Mouse (Mus musculus): ENCODE results near the gene Hoxc12. TPM values are rescaled to one million over a fixed set of nuclear protein-coding genes. Genes with fewer than 3 reads are reported as not detected.

The Hoxc12 gene
- polyA plus RNA-seq, 1 experiment = 4.9 TPM

DNA sequence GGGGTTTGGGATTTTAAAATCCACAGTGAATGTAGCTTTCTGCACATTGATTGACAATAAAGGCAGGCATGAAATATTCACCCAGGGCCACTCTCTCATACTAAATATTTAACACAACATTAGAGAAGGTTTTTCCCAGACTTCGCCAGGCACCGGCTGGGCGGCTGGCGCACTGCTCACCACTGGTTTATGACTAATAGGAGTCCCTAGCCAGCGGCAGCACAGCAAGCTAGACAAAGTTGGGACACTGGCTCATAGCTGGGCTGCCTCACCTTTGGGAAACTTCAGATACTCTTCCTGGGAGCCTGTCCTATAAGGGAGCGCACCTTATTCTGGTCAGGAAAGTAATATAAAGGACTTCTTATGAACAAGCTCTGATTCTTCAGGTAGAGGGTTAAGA is 17.0 kb downstream of the Hoxc12 start:
- H3K79me3 ChIP-seq (ENCODE audit: low read depth) = peaks cover 46% of the 10 kb centered on the region
- H3K4me3 ChIP-seq (ENCODE audit: insufficient read depth, poor library complexity, severe bottlenecking) = peak overlapping the region; percentile 88
- no peaks in the 10 kb centered on the region for H3K27me3 ChIP-seq (ENCODE audit: control insufficient read depth, insufficient read depth, insufficient read length)
- peaks cover 89% of the 10 kb centered on the region for H3K79me2 ChIP-seq (ENCODE audit: control insufficient read depth, insufficient read depth)
- TF ChIP-seq MYOG (IDR thresholded peaks at IDR 0.05; ENCODE audit: control insufficient read depth, extremely low read depth, insufficient read length) (no peak), CEBPB (IDR thresholded peaks at IDR 0.05; ENCODE audit: low read depth) (no peak), USF1 (IDR thresholded peaks at IDR 0.05; ENCODE audit: low read depth) (no peak), MYOD1 (IDR thresholded peaks at IDR 0.05; ENCODE audit: control insufficient read depth, insufficient read length, low read depth) (no peak), FOSL1 (IDR thresholded peaks at IDR 0.05; ENCODE audit: insufficient read depth, low read length, poor library complexity, severe bottlenecking) (no peak), CTCF (IDR thresholded peaks at IDR 0.05; ENCODE audit: control insufficient read depth, insufficient read depth, insufficient read length) (no peak), MAX (IDR thresholded peaks at IDR 0.05) (no peak)
- H3K36me3 ChIP-seq (ENCODE audit: control insufficient read depth, insufficient read depth) = peaks cover 7% of the 10 kb centered on the region
- H3ac ChIP-seq (ENCODE audit: control insufficient read depth, insufficient read length, low read depth) = peak overlapping the region; percentile 18

DNA sequence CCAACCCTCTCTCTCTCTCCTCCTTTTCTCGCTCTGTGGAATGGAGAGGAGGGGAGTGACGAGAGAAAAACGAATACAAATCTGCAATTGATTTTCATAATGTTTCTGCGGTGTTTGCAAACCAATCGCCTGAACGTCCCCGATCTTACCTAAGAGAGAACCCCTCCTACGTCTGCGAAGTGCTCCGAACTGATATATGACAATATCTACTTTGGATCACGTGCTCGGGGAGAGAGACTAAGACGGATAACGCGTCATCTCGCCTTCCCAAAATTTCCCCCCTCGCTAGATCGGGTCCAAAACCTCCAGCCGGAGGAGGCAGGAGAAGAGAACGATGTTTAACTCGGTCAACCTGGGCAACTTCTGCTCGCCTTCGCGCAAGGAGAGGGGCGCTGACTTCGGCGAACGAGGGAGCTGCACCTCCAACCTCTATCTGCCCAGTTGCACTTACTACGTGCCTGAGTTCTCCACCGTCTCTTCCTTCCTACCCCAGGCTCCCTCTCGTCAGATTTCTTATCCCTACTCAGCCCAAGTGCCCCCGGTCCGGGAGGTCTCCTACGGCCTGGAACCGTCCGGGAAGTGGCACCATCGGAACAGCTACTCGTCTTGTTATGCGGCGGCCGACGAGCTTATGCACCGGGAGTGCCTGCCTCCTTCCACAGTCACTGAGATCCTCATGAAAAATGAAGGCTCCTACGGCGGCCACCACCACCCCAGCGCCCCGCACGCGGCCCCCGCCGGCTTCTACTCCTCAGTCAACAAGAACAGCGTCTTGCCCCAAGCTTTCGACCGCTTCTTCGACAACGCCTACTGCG is 17.8 kb downstream of the Hoxc12 start, which contains the start of gene Hoxc11:
Gene Hoxc11 (plus strand): TSS at position 236 of the 815 bp plus-strand sequence.
- peaks cover 7% of the 10 kb centered on the region for H3K36me3 ChIP-seq (ENCODE audit: control insufficient read depth, insufficient read depth)
- peak within 1 kb of the TSS; percentile 96 for H3ac ChIP-seq (ENCODE audit: control insufficient read depth, insufficient read length, low read depth)
- peaks cover 52% of the 10 kb centered on the region for H3K79me3 ChIP-seq (ENCODE audit: low read depth)
- TF ChIP-seq MYOD1 (IDR thresholded peaks at IDR 0.05; ENCODE audit: control insufficient read depth, insufficient read length, low read depth) (no peak), USF1 (IDR thresholded peaks at IDR 0.05; ENCODE audit: low read depth) (peak; percentile 97), FOSL1 (IDR thresholded peaks at IDR 0.05; ENCODE audit: insufficient read depth, low read length, poor library complexity, severe bottlenecking) (no peak), MAX (IDR thresholded peaks at IDR 0.05) (peak; percentile 54), CEBPB (IDR thresholded peaks at IDR 0.05; ENCODE audit: low read depth) (no peak), CTCF (IDR thresholded peaks at IDR 0.05; ENCODE audit: control insufficient read depth, insufficient read depth, insufficient read length) (no peak), MYOG (IDR thresholded peaks at IDR 0.05; ENCODE audit: control insufficient read depth, extremely low read depth, insufficient read length) (no peak)
- peak within 1 kb of the TSS; percentile 88 for H3K4me3 ChIP-seq (ENCODE audit: insufficient read depth, poor library complexity, severe bottlenecking)
- H3K79me2 ChIP-seq (ENCODE audit: control insufficient read depth, insufficient read depth) = peaks cover 89% of the 10 kb centered on the region
- no peaks in the 10 kb centered on the region for H3K27me3 ChIP-seq (ENCODE audit: control insufficient read depth, insufficient read depth, insufficient read length)

DNA sequence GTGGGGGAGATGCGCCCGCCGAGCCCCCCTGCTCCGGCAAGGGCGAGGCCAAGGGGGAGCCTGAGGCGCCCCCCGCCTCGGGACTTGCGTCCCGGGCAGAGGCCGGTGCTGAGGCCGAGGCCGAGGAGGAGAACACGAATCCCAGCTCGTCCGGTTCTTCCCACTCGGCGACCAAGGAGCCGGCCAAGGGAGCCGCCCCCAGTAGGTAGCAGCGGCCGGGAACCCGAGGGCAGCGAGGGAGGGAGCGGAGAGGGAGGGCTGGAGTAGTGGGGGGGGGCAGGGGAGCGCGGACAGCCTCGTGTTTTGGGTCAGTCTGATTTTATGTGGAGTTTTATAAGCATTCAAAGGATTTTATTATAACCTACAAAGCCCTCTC is 18.4 kb downstream of the Hoxc12 start:
- TF ChIP-seq FOSL1 (IDR thresholded peaks at IDR 0.05; ENCODE audit: insufficient read depth, low read length, poor library complexity, severe bottlenecking) (no peak), CTCF (IDR thresholded peaks at IDR 0.05; ENCODE audit: control insufficient read depth, insufficient read depth, insufficient read length) (no peak), CEBPB (IDR thresholded peaks at IDR 0.05; ENCODE audit: low read depth) (no peak), MYOD1 (IDR thresholded peaks at IDR 0.05; ENCODE audit: control insufficient read depth, insufficient read length, low read depth) (no peak), MYOG (IDR thresholded peaks at IDR 0.05; ENCODE audit: control insufficient read depth, extremely low read depth, insufficient read length) (no peak), MAX (IDR thresholded peaks at IDR 0.05) (peak; percentile 56), USF1 (IDR thresholded peaks at IDR 0.05; ENCODE audit: low read depth) (no peak)
- H3K79me2 ChIP-seq (ENCODE audit: control insufficient read depth, insufficient read depth) = peaks cover 90% of the 10 kb centered on the region
- peak overlapping the region; percentile 96 for H3ac ChIP-seq (ENCODE audit: control insufficient read depth, insufficient read length, low read depth)
- H3K79me3 ChIP-seq (ENCODE audit: low read depth) = peaks cover 57% of the 10 kb centered on the region
- peaks cover 7% of the 10 kb centered on the region for H3K36me3 ChIP-seq (ENCODE audit: control insufficient read depth, insufficient read depth)
- H3K4me3 ChIP-seq (ENCODE audit: insufficient read depth, poor library complexity, severe bottlenecking) = peak overlapping the region; percentile 88
- H3K27me3 ChIP-seq (ENCODE audit: control insufficient read depth, insufficient read depth, insufficient read length) = no peaks in the 10 kb centered on the region

DNA sequence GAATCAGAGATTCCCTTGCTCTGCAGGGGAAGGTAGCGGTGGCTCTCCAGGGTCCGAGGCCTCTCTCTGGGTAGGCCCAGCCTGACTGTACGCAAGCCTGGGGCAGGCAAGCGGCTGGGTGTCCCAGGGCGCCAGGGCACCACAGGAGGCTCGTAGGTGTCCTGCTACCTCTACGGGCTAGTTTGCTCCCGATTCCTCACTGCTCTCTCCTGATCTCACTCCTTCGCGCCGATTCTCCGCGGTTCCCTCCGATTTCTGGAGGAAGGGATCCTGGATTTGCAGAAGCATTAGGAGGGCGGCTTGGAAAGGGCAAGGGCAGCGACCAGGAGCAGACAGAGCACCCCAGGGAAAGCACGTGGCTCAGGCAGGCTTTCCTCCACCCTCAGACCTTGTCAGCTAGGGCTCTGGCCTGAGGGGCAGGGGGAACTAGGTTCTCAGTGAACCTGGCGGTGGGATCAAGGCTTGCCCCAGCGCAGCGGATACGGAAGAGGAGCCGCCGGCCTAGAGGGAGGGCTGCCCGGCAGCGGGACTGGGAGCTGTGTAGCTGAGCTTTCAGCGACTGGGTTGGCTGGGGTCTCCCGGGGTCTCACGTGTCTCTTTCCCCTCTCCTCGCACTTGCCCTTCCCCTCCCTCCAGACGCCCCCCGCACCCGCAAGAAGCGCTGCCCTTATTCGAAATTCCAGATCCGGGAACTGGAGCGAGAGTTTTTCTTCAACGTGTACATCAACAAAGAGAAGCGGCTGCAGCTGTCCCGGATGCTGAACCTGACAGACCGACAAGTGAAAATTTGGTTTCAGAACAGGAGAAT is 19.5 kb downstream of the Hoxc12 start:
- H3K4me3 ChIP-seq (ENCODE audit: insufficient read depth, poor library complexity, severe bottlenecking) = peak overlapping the region; percentile 88
- TF ChIP-seq MAX (IDR thresholded peaks at IDR 0.05) (peak; percentile 87), USF1 (IDR thresholded peaks at IDR 0.05; ENCODE audit: low read depth) (no peak)
- peak overlapping the region; percentile 96 for H3ac ChIP-seq (ENCODE audit: control insufficient read depth, insufficient read length, low read depth)
- peaks cover 7% of the 10 kb centered on the region for H3K36me3 ChIP-seq (ENCODE audit: control insufficient read depth, insufficient read depth)
- peaks cover 95% of the 10 kb centered on the region for H3K79me2 ChIP-seq (ENCODE audit: control insufficient read depth, insufficient read depth)
- no peaks in the 10 kb centered on the region for H3K27me3 ChIP-seq (ENCODE audit: control insufficient read depth, insufficient read depth, insufficient read length)
- peaks cover 63% of the 10 kb centered on the region for H3K79me3 ChIP-seq (ENCODE audit: low read depth)

DNA sequence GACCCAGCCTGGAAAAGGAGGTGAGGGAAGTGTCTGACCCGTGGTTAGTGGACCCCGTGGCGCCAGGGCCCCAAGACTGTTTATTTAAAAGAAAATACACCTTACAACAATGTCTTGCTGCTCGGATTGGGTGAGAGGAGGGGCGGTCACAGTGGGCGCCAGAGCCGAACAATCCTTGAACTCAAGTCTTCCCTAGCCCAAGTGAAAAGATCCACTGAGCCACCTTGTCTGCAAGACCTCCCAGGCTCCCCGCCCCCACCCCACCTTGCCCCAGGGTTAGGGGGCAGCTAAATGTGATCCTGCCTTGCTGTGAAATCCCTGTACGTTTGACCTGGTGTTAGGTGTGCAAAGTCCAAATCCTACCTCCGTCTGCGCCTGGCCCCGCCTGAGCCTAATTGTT is 20.3 kb downstream of the Hoxc12 start:
- Histone ChIP-seq H3ac (ENCODE audit: control insufficient read depth, insufficient read length, low read depth) (peak overlapping the region; percentile 41), H3K36me3 (ENCODE audit: control insufficient read depth, insufficient read depth) (peaks cover 7% of the 10 kb centered on the region), H3K27me3 (ENCODE audit: control insufficient read depth, insufficient read depth, insufficient read length) (no peaks in the 10 kb centered on the region), H3K4me3 (ENCODE audit: insufficient read depth, poor library complexity, severe bottlenecking) (peak overlapping the region; percentile 88), H3K79me3 (ENCODE audit: low read depth) (peaks cover 70% of the 10 kb centered on the region), H3K79me2 (ENCODE audit: control insufficient read depth, insufficient read depth) (peaks cover 95% of the 10 kb centered on the region)
- TF ChIP-seq MYOD1 (IDR thresholded peaks at IDR 0.05; ENCODE audit: control insufficient read depth, insufficient read length, low read depth) (no peak), MYOG (IDR thresholded peaks at IDR 0.05; ENCODE audit: control insufficient read depth, extremely low read depth, insufficient read length) (no peak), FOSL1 (IDR thresholded peaks at IDR 0.05; ENCODE audit: insufficient read depth, low read length, poor library complexity, severe bottlenecking) (no peak), MAX (IDR thresholded peaks at IDR 0.05) (no peak), CEBPB (IDR thresholded peaks at IDR 0.05; ENCODE audit: low read depth) (no peak), CTCF (IDR thresholded peaks at IDR 0.05; ENCODE audit: control insufficient read depth, insufficient read depth, insufficient read length) (no peak), USF1 (IDR thresholded peaks at IDR 0.05; ENCODE audit: low read depth) (no peak)
